Mouse (Mus musculus): ENCODE measurements around the gene Gm19684. TPM values are rescaled to one million over a fixed set of nuclear protein-coding genes. Genes with fewer than 3 reads are reported as not detected.
"Not testable (repeated sequence)": the region's sequence is repeated elsewhere in the genome, so short reads cannot be mapped to it uniquely, and the experiment has no call there.

Gm19684 gene
- total RNA-seq, 2 experiments from 2014 or later, result not detected

DNA sequence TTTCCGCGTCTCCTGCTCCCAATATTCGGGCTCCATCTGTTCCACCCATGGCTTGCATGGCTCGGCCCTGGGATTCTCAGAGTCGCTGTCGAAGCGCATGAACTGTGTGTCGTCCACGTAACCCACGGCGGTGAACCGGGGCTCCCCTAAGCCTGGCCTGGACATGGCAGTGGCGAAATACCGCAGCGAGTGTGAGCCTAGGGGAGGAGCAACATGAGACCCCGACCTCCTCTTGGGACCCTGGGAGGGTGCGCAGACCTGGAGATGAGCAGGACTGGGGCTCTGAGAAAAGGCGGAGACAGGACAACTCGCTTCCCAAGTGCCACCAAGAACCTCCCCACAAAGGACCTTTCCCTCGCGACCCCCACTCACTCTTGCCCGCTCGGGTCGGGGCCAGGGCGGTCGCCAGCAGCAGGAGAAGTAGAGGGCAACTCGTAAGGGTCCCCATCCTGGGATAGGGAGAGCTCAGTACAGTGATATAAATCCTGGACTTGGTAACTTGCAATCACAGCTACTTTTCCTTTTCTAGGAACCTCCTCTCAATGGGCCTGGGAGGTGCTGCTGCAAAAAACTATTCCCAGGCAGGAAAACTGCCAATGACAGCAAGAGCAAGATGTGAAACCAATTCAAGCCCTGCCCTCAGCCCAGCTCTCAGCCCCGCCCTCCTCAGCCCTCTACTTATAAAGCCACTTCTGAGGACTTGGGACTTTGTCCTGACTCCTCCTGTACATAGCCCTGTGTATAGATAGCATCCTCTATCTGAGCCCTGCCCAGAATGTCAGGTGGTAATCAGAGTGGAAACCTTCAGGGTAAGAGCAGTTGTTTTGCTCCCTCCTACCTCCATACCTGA, 7.7 kb downstream of the Gm19684 start, which contains the start of gene Gm7030:
Gene Gm7030, minus strand, starts transcription at position 458 of the 850 bp plus-strand sequence.
- not testable (repeated sequence) for DNase-seq (ENCODE audit: extremely low spot score in 1 of 2, low spot score in 1 of 2)

DNA sequence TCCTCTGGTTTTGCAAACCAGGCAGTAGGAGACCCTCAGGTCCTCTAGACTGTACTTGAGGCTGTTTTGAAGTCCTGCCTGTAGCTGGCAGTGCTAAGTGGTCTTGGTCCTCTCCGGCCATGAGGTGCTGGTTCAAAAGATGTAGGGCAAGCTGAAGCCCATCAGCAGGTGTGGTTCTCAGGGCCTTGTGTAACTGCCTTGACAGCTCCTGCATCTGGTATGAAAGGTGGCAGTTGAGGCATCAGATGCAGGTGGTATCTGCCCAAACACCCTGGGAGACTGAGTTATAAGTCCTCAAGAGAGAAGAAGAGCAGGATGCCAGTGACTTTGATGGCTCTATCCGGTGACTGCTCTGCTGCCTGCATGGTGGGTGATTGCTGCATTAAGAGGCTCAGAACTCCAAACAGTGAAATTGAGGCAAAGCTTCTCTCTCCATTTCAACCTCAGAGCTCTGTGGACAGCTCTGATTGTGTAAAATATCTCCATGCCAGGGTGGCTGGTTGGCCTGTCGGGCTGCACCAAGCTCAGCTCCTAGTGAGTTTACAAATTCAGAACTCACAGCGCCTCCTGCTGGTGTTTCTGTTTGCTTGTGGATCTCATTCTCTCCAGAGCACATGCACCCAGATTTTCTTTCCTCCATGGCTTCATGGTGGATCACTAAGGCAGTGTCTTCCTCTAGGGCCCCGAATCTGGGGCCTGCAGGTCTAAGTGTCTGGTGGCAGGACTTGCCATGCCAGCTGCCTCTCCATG, 10.2 kb downstream of the Gm19684 start:
- DNase-seq (ENCODE audit: extremely low spot score in 1 of 2, low spot score in 1 of 2), result no peak

- DNase-seq (ENCODE audit: extremely low spot score in 1 of 2, low spot score in 1 of 2), result not testable (repeated sequence)
Observed at GRCm38 (mm10) chr17:36135421-36136231, 14.1 kb downstream of the Gm19684 start.

GRCm38 (mm10) chr17:36136299-36136848, 14.9 kb downstream of the Gm19684 start:
- not testable (repeated sequence) for DNase-seq (ENCODE audit: extremely low spot score in 1 of 2, low spot score in 1 of 2)

DNA sequence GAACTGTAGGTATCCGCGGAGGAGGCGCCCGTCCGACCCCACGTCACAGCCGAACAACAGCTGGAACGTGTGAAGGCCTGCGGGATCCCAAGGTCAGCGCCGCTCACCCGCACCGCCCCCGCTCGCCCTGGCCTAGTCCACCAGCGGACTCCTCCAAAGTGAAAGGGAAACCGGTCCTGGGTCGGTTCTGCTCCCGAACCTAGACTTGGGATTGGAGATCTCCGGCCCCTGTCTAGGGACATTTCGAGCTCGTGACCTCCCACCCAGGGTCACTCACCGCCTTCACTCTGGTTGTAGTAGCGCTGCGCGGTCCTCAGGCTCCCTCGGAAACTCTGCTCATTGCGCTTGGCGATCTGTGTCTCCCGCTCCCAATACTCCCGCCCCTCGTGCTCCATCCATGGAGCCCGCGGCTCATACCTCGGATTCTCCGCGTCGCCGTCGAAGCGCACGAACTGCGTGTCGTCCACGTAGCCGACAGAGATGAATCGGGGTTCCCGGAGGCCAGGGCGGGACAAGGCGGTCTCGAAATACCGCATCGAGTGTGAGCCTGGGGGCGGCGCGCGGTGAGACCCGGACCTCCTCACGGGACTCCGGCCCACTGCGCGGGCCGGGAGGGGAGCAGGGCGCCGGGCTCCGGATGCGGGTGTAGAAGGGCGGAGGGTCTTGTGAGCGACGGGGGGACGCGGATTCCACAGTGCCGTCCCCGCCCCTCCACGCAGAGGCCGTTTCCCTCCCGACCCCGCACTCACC, 23.8 kb downstream of the Gm19684 start:
- no peak for DNase-seq (ENCODE audit: extremely low spot score in 1 of 2, low spot score in 1 of 2)

GRCm38 (mm10) chr17:36145861-36146156, 24.3 kb downstream of the Gm19684 start:
- DNase-seq (ENCODE audit: extremely low spot score in 1 of 2, low spot score in 1 of 2), result not testable (repeated sequence)

- not testable (repeated sequence) for DNase-seq (ENCODE audit: extremely low spot score in 1 of 2, low spot score in 1 of 2)
Observed at GRCm38 (mm10) chr17:36146937-36147336, 25.5 kb downstream of the Gm19684 start.

GRCm38 (mm10) chr17:36148468-36148867, 27.0 kb downstream of the Gm19684 start:
- not testable (repeated sequence) for DNase-seq (ENCODE audit: extremely low spot score in 1 of 2, low spot score in 1 of 2)

- not testable (repeated sequence) for DNase-seq (ENCODE audit: extremely low spot score in 1 of 2, low spot score in 1 of 2)
Observed at GRCm38 (mm10) chr17:36151200-36151599, 29.7 kb downstream of the Gm19684 start.

DNA sequence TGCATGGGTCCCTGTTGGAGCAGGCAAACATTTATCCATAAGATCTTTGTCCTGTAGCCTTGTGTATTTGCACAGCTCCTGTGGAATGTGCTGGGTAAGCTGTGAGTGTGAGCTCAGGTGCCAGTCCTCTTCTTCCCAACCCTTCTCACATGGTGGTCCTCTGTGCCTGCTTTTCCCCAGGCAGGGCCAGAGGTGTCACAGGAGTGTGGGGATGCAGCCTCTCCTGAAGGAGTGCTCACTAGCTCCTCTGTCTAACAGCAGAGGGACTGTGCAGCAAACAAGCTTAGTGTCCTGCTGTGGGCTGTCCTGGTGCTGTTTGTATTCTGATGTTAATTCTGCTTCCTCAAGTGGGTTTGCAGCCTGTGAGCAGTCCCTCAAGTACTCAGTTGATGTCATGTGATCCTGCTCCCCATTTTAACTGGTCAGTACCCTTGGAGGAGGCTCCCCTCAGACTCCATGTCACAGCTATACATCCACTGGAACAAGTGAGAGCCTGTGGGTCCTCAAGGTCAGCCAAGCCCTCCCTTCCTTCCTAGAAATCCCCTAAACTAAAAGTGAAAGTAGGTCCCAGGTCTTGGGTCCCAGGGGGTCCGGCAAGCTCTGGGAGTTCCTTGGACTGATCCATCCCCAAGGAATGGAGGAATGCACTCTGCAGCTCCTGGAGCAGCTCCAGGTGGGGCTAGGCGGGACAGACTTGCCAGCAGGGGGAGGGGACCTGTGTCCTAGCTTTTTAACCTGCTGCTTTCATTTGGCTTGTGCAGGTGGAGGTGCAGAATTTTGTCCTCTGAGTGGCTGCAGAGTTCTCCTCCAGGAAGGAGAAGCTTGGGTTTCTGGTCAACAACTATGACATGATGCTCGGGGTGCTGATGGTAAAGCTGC, 33.0 kb downstream of the Gm19684 start:
- no peak for DNase-seq (ENCODE audit: extremely low spot score in 1 of 2, low spot score in 1 of 2)

DNA sequence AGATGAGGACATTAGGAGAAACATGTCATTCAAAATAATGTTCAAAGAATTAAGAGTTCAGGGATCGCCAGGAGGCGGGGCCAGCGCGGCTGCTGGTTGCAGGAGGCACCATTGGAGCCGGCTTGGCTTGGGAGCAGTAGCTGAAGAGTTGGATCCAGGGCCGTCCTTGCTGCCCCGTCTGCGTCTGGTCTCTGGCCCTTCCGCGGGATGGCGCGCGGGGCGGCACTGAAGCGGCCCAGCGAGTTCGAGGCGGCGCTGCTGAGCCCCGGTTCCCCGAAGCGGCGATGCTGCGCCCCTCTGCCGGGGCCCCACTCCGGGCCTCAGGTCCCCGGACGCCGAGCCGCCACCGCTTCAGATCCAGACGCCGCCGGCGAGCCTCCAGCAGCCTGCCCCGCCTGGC, 36.3 kb downstream of the Gm19684 start:
- DNase-seq (ENCODE audit: extremely low spot score in 1 of 2, low spot score in 1 of 2), result not testable (repeated sequence)

GRCm38 (mm10) chr17:36158264-36158663, 36.8 kb downstream of the Gm19684 start:
- not testable (repeated sequence) for DNase-seq (ENCODE audit: extremely low spot score in 1 of 2, low spot score in 1 of 2)

- no peak for DNase-seq (ENCODE audit: extremely low spot score in 1 of 2, low spot score in 1 of 2)
Observed at GRCm38 (mm10) chr17:36161129-36162051, 39.9 kb downstream of the Gm19684 start.

DNA sequence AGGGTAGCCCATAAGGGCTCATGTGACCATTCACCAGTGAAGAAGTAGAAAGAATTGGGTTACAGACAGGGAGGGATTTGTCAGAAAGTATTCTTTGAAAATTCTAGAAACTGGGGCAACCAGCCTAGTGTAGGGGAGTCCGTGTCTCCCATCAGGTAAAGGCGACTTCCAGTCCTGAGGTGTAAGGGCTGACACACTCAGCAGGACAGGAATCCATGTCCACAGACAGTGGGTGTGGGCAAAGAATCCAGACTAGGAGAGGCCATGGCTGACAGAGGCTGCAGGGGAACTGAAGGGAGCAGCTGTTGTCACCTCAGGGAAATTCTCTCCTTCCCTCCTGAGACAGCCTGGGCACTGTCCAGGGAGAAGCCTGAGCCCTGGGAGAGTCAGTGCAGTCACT, 45.4 kb downstream of the Gm19684 start:
- not testable (repeated sequence) for DNase-seq (ENCODE audit: extremely low spot score in 1 of 2, low spot score in 1 of 2)

DNA sequence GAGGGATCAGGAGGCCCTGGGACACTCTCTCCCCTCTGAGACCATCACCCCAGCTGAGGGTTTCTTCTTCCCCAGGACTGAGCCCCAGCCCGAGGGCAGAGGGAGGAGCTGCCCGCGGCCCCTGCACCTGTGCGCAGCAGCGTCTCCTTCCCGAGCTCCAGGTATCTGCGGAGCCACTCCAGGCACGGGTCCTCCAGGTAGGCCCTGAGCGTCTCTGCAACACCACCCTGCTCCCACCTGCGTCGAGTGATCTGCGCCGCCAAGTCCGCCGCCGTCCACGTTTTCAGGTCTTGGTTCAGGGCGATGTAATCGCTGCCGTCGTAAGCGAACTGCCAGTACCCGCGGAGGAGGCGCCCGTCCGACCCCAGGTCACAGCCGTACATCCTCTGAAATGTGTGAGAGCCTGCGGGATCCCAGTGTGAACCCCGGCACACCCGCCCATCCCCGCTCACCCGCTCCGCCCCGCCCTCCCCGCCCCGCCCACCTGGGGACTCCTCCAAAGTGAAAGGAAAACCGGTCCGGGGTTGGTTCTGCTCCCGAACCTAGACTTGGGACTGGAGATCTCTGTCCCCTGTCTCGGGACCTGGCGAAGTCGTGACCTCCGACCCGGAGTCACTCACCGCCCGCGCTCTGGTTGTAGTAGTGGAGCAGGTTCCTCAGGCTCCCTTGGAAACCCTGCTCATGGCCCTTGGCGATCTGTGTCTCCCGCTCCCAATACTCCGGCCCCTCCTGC, 46.0 kb downstream of the Gm19684 start:
- no peak for DNase-seq (ENCODE audit: extremely low spot score in 1 of 2, low spot score in 1 of 2)

DNA sequence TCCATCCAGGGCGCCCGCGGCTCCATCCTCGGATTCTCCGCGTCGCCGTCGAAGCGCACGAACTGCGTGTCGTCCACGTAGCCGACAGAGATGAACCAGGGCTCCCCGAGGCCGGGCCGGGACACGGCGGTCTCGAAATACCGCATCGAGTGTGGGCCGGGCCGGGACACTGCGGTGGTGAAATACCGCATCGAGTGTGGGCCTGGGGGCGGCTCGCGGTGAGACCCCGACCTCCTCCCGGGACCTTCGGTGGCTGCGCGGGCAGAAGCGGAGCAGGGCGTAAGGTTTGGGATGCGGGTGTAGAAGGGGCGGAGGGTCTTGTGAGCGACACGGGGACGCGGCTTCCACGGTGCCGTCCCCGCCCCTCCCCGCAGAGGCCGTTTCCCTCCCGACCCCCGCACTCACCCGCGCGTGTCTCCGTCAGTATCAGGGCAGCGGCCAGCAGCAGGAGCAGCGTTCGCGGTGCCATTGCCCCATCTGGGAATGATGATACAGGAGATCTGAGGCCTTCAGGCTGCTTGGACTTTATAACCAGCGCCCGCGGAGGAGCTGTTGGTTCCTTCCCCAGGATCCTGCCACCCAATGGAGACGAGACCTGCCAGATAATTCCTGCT, 46.7 kb downstream of the Gm19684 start, which contains the start of gene Gm8909:
Gene Gm8909, minus strand, starts transcription at position 499 of the 614 bp plus-strand sequence.
- no peak for DNase-seq (ENCODE audit: extremely low spot score in 1 of 2, low spot score in 1 of 2)
